Mouse (Mus musculus): ENCODE measurements around the gene Snx22.

- no peak for TF ChIP-seq CHD2 (IDR thresholded peaks at IDR 0.05; ENCODE audit: low read depth, low read length)
- TF ChIP-seq MAFK (IDR thresholded peaks at IDR 0.05; ENCODE audit: insufficient read depth, low read depth, low read length): no peak
- TF ChIP-seq ZC3H11A (IDR thresholded peaks at IDR 0.05; ENCODE audit: borderline replicate concordance, low read depth, low read length): no peak
- no peak for TF ChIP-seq ZNF384 (IDR thresholded peaks at IDR 0.05; ENCODE audit: low read depth, low read length)
- no peak for TF ChIP-seq HCFC1 (IDR thresholded peaks at IDR 0.05; ENCODE audit: borderline replicate concordance, insufficient read depth, low read length)
Measured at GRCm38 (mm10) chr9:66064316-66064715, 5.2 kb downstream of the Snx22 start.

Measured in ES-E14 (cell line).